Mouse (Mus musculus): ENCODE measurements at regions not wholly inside any gene's neighbourhood (a gene's known extent, or its start where the extent isn't known, plus 50 kb on each side); places are given as distances from the start of the nearest gene placed in this dataset.
A peak's percentile ranks its signal among the peaks of the same experiment; 100 is the strongest.

DNA sequence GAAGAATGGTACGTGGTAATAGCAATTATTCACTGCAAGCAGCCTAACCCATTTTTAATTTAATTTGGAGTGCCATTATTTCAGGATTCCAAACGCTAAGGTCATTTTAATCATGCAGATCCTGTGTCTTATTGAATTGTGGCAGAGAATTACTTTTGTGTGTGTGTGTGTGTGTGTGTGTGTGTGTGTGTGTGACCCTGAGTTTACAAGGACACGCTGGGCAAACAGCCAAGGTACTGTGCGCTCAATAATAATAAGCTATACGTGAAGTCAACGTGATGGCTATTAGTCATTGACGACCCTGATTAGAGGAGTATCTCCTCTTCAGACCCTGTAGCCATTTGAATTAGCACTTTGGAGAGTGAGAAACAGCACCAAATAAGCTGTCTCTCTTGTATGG, 144.1 kb downstream of the Klf7 start:
- DNase-seq (ENCODE audit: low read depth) = no peak

GRCm38 (mm10) chr1:63977302-63977888, 144.7 kb downstream of the Klf7 start:
- DNase-seq (ENCODE audit: low read depth) = no peak

- DNase-seq (ENCODE audit: low read depth) = no peak
Measured at GRCm38 (mm10) chr1:63976862-63977261, 145.2 kb downstream of the Klf7 start.

GRCm38 (mm10) chr1:63967849-63968248, 154.2 kb downstream of the Klf7 start:
- DNase-seq (ENCODE audit: low read depth) = no peak

DNA sequence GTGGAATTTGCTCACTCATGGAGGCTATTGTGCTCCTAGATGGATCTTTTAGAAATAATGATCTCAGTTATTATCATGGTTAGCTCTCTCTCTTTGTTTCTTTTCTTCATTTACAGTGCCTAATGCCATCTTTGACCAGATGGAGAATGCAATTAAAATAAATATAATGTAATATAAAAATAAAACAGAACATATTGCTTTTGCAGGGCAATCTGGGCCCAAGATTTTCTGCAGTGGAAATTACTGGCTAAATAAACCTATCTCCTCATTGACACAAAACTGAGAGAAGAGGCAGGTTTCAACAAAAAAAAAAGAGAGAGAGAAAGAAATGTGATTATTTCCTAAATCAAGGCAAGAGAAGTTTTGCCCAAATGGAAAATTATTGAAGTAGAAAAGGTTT, 156.6 kb downstream of the Klf7 start:
- DNase-seq (ENCODE audit: low read depth) = no peak

GRCm38 (mm10) chr1:63964519-63964918, 157.6 kb downstream of the Klf7 start:
- DNase-seq (ENCODE audit: low read depth) = peak; percentile 36

GRCm38 (mm10) chr1:63955701-63956355, 166.3 kb downstream of the Klf7 start:
- no peak for DNase-seq (ENCODE audit: low read depth)

DNA sequence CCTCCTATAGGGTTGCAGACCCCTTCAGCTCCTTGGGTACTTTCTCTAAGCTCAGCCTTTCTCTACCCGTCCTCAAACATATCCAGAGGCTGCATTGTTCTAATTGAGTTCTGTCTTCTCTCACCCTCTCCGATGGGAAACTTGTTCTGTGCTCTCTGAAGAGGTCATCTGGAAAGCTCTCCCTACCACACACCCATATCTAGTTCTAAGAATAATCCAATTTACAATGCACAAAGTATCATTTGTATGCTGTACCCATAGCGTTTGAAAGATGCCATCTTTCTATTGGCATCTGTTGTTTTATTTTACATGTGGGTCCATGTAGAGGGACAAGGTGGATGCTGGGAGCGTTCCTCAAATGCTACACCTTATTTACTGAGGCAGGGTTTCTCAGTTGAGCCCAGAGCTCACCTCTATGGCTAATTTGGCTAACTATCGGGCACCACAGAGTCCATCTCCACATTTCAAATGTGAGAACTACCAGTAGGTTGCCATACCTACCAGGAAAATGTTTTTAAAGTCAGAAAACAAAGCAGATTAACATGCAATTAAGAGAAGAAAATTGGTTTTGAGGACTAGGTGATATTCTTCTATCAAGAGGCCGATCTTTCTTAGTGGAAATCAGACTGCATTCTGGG, 167.1 kb downstream of the Klf7 start:
- no peak for DNase-seq (ENCODE audit: low read depth)

GRCm38 (mm10) chr1:63954172-63954571, 167.9 kb downstream of the Klf7 start:
- DNase-seq (ENCODE audit: low read depth) = no peak

- peak; percentile 78 for DNase-seq (ENCODE audit: low read depth)
Measured at GRCm38 (mm10) chr1:63953229-63953883, 168.7 kb downstream of the Klf7 start.

- no peak for DNase-seq (ENCODE audit: low read depth)
Measured at GRCm38 (mm10) chr1:63951663-63952062, 170.4 kb downstream of the Klf7 start.

- DNase-seq (ENCODE audit: low read depth) = no peak
Measured at GRCm38 (mm10) chr1:63947278-63947677, 174.8 kb downstream of the Klf7 start.

DNA sequence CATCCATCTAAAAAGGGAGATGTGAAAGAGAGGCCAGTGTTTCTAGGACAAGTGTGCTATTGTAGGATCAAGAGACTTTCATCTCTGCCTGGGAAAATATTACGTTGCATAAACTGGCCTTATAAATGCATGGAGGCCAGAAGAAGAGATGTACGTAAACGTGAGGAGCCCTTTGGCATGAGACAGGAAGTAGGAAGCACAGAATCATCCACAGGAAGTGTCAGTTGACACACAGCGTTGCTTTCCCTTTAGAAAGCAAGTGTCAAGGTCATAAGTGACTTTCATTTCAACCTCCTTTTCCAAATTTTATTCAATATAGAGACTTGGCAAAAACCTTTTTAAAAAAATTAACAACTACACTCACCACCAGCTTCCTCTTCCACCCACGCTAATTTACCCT, 175.2 kb downstream of the Klf7 start:
- no peak for DNase-seq (ENCODE audit: low read depth)

DNA sequence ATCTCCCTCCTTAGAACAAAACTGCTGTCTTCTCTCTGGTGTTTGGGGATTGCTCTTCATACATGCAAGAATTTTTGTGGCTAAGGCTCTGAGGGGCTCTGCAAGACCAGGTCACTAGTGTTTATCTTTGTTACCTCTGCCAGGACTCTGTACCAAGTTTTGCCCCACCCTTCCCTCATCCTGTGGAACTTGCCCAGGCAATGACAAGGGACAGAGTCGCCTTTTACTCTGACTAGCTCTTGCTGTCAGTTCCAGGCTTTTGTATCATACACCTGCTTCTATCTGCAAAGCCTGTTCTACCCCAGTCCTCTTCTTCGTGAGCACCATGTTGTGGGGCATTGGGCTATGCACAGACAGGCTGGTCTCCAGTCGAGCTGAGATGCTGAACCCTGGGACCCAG, 175.7 kb upstream of the 4933402D24Rik start:
- no peak for DNase-seq (ENCODE audit: low read depth)

- DNase-seq (ENCODE audit: low read depth) = no peak
Measured at GRCm38 (mm10) chr1:63938416-63938815, 169.3 kb upstream of the 4933402D24Rik start.

DNA sequence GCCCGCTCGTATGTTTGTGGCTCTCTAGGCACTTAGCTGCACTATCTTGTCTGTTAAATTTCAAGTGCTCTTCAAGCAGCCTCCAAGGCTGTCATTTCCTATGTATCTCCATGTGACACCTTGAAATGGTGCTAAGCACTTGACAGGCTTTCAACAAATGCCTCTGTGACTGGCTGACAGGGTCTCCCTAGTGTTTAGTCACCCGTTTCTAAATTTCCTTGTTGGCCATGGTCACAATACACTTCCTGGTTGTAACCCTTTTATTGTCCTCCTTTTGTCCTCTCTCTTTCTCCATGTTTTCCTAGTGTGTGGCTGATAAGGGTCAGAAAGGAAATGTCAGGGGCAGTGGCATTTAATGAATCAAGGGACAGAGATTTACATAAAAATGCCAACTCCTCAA, 168.4 kb upstream of the 4933402D24Rik start:
- DNase-seq (ENCODE audit: low read depth) = no peak

- no peak for DNase-seq (ENCODE audit: low read depth)
Measured at GRCm38 (mm10) chr1:63934570-63935280, 165.7 kb upstream of the 4933402D24Rik start.

DNA sequence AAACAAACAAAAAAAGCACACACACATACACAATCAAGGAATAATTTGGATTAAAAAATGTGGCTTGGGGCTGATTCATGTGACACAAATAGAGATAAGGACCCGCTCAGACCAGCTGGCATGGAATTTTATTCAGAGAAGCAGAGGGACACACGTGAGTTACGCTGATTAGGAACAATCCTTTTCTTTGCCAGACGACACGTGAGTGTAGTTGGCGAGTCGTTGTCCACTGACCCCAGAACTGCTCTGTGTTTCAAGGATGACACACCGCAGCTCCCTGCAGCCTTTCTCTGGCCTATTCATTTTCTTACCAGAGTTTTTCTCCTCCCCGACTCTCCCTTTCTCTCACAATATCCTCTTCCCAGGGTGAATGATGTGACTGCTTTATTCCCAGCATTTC, 163.4 kb upstream of the 4933402D24Rik start:
- DNase-seq (ENCODE audit: low read depth) = no peak

- DNase-seq (ENCODE audit: low read depth) = no peak
Measured at GRCm38 (mm10) chr1:63929362-63930125, 160.5 kb upstream of the 4933402D24Rik start.

DNA sequence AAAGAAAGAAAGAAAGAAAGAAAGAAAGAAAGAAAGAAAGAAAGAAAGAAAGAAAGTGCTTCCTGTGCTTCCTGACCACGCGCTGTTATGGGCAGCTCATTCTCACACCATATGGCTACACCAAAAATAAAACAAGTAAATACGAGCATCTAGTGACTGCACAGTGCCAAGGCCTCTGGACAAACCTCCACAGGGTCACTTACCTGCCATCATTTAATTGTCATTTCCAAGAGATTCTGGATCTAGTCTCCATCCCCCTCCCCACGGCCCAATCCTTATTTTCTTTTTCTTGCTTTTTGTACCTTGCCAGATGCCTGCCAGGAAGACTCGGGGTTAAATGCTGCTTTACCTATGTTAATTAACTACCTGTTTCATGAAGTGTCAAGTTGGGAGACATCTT, 159.8 kb upstream of the 4933402D24Rik start:
- no peak for DNase-seq (ENCODE audit: low read depth)

GRCm38 (mm10) chr1:63928361-63928760, 159.3 kb upstream of the 4933402D24Rik start:
- DNase-seq (ENCODE audit: low read depth) = no peak
